Mouse (Mus musculus): ENCODE results near the gene Irf3. TPM values are rescaled to one million over a fixed set of nuclear protein-coding genes. Genes with fewer than 3 reads are reported as not detected.

Irf3 gene
- polyA plus RNA-seq, 2 experiments = 32.1 to 41.0 TPM

GRCm38 (mm10) chr7:44973415-44974130 lies 23.9 kb upstream of the Irf3 start:
- Histone ChIP-seq H3K27ac (no peak overlapping the region), H3K9ac (replicated peaks) (no peak overlapping the region; the same call in 1 of the 2 replicates), H3K27me3 (ENCODE audit: control insufficient read depth, insufficient read depth, low read length) (no peaks in the 10 kb centered on the region), H3K4me3 (ENCODE audit: insufficient read depth in 1 of 2, low read depth in 2 of 2, low read length in 2 of 2) (0 out of 4 replicates have a peak overlapping the region, but pooled peaks of 1 of the 2 experiments have one; percentile 5), H3K4me1 (replicated peaks; ENCODE audit: control insufficient read depth in 2 of 2, insufficient read depth in 2 of 2, low read length in 1 of 2) (peaks cover 13 to 23% of the 10 kb centered on the region in 2 experiments), H3K36me3 (replicated peaks; ENCODE audit: control insufficient read depth, insufficient read depth, low read depth) (peaks cover 17% of the 10 kb centered on the region), H3K4me2 (ENCODE audit: low read depth) (peak overlapping the region; percentile 67), H3K9me3 (ENCODE audit: control insufficient read depth, low read length) (no peaks in the 10 kb centered on the region)
- DNase-seq (ENCODE audit: low read depth in 3 of 3, low spot score in 3 of 3) (no peak), ATAC-seq (ENCODE audit: insufficient read depth) (no peak)
- TF ChIP-seq EP300 (IDR thresholded peaks at IDR 0.05; ENCODE audit: low read depth) = no peak
- no peak for TF ChIP-seq CTCF (IDR thresholded peaks at IDR 0.05; ENCODE audit: low read depth)
- WGBS (ENCODE audit: insufficient replicate concordance) = 52% methylated on average over 14 of the region's 14 CpGs

- Histone ChIP-seq H3K36me3 (replicated peaks; ENCODE audit: control insufficient read depth, insufficient read depth, low read depth) (peaks cover 25% of the 10 kb centered on the region), H3K27me3 (ENCODE audit: control insufficient read depth, insufficient read depth, low read length) (no peaks in the 10 kb centered on the region), H3K9me3 (ENCODE audit: control insufficient read depth, low read length) (no peaks in the 10 kb centered on the region), H3K4me2 (ENCODE audit: low read depth) (peak within 1 kb of the TSS; percentile 67), H3K4me3 (ENCODE audit: insufficient read depth in 1 of 2, low read depth in 2 of 2, low read length in 2 of 2) (peak within 1 kb of the TSS; percentile 29 to 50), H3K27ac (peak within 1 kb of the TSS; percentile 59), H3K9ac (replicated peaks) (peak within 1 kb of the TSS; percentile 16; the same call in 1 of the 2 replicates), H3K4me1 (replicated peaks; ENCODE audit: control insufficient read depth in 2 of 2, insufficient read depth in 2 of 2, low read length in 1 of 2) (peaks cover 13 to 23% of the 10 kb centered on the region in 2 experiments)
- ATAC-seq (ENCODE audit: insufficient read depth) (peak; percentile 65), DNase-seq (ENCODE audit: low read depth in 3 of 3, low spot score in 3 of 3) (peak; percentile 57 to 74 (median 65))
- TF ChIP-seq CTCF (IDR thresholded peaks at IDR 0.05; ENCODE audit: low read depth) = 0 out of 2 replicates have a peak, but pooled peaks have one; percentile 19
- peak; percentile 32; the same call in 1 of the 2 replicates for TF ChIP-seq EP300 (IDR thresholded peaks at IDR 0.05; ENCODE audit: low read depth)
- WGBS (ENCODE audit: insufficient replicate concordance) = 5% methylated on average over 22 of the region's 22 CpGs
These were observed 22.9 kb upstream of the Irf3 start, which contains the start of gene Cpt1c for GRCm38 (mm10) chr7:44974383-44975116. Gene Cpt1c (minus strand): TSS chr7:44974851.

GRCm38 (mm10) chr7:44975117-44975419 lies 22.4 kb upstream of the Irf3 start:
- ATAC-seq (ENCODE audit: insufficient read depth) = no peak
- H3K4me3 ChIP-seq (ENCODE audit: insufficient read depth in 1 of 2, low read depth in 2 of 2, low read length in 2 of 2) = no peak overlapping the region

GRCm38 (mm10) chr7:44978300-44978699 lies 19.1 kb upstream of the Irf3 start:
- H3K36me3 ChIP-seq (replicated peaks; ENCODE audit: control insufficient read depth, insufficient read depth, low read depth) = peaks cover 40% of the 10 kb centered on the region

More at GRCm38 (mm10) chr7:44975117-44975419, 22.4 kb upstream of the Irf3 start:
- Histone ChIP-seq H3K4me1 (replicated peaks; ENCODE audit: control insufficient read depth in 2 of 2, insufficient read depth in 2 of 2, low read length in 1 of 2) (peaks cover 13 to 20% of the 10 kb centered on the region in 2 experiments), H3K27ac (peak overlapping the region; percentile 20), H3K4me2 (ENCODE audit: low read depth) (peak overlapping the region; percentile 67), H3K27me3 (ENCODE audit: control insufficient read depth, insufficient read depth, low read length) (no peaks in the 10 kb centered on the region), H3K36me3 (replicated peaks; ENCODE audit: control insufficient read depth, insufficient read depth, low read depth) (peaks cover 27% of the 10 kb centered on the region), H3K9ac (replicated peaks) (no peak overlapping the region), H3K9me3 (ENCODE audit: control insufficient read depth, low read length) (no peaks in the 10 kb centered on the region)
- WGBS (ENCODE audit: insufficient replicate concordance) = 25% methylated on average over 6 of the region's 6 CpGs
- no peak for DNase-seq (ENCODE audit: low read depth in 3 of 3, low spot score in 3 of 3)
- TF ChIP-seq CTCF (IDR thresholded peaks at IDR 0.05; ENCODE audit: low read depth) (no peak), EP300 (IDR thresholded peaks at IDR 0.05; ENCODE audit: low read depth) (no peak)

GRCm38 (mm10) chr7:44981539-44981938 lies 15.9 kb upstream of the Irf3 start:
- ATAC-seq (ENCODE audit: insufficient read depth) = no peak
- WGBS (ENCODE audit: insufficient replicate concordance) = 81% methylated on average over 8 of the region's 8 CpGs
- no peak overlapping the region for H3K27ac ChIP-seq
- no peak overlapping the region for H3K4me3 ChIP-seq (ENCODE audit: insufficient read depth in 1 of 2, low read depth in 2 of 2, low read length in 2 of 2)
- H3K4me2 ChIP-seq (ENCODE audit: low read depth) = no peak overlapping the region
- no peaks in the 10 kb centered on the region for H3K27me3 ChIP-seq (ENCODE audit: control insufficient read depth, insufficient read depth, low read length)
- H3K9me3 ChIP-seq (ENCODE audit: control insufficient read depth, low read length) = no peaks in the 10 kb centered on the region
- peaks cover 40% of the 10 kb centered on the region for H3K36me3 ChIP-seq (replicated peaks; ENCODE audit: control insufficient read depth, insufficient read depth, low read depth)
- DNase-seq (ENCODE audit: low read depth in 3 of 3, low spot score in 3 of 3) = no peak
- H3K4me1 ChIP-seq (replicated peaks; ENCODE audit: control insufficient read depth in 2 of 2, insufficient read depth in 2 of 2, low read length in 1 of 2) = peaks cover 3 to 5% of the 10 kb centered on the region in 2 experiments; a peak in 2 of 4 replicates
- H3K9ac ChIP-seq (replicated peaks) = no peak overlapping the region
- no peak for TF ChIP-seq EP300 (IDR thresholded peaks at IDR 0.05; ENCODE audit: low read depth)
- no peak for TF ChIP-seq CTCF (IDR thresholded peaks at IDR 0.05; ENCODE audit: low read depth)

More at GRCm38 (mm10) chr7:44978300-44978699, 19.1 kb upstream of the Irf3 start:
- H3K4me3 ChIP-seq (ENCODE audit: insufficient read depth in 1 of 2, low read depth in 2 of 2, low read length in 2 of 2) = no peak overlapping the region
- DNase-seq (ENCODE audit: low read depth in 3 of 3, low spot score in 3 of 3) (no peak), ATAC-seq (ENCODE audit: insufficient read depth) (no peak)
- H3K27ac ChIP-seq = no peak overlapping the region
- H3K4me1 ChIP-seq (replicated peaks; ENCODE audit: control insufficient read depth in 2 of 2, insufficient read depth in 2 of 2, low read length in 1 of 2) = peaks cover 7 to 11% of the 10 kb centered on the region in 2 experiments; a peak in 3 of 4 replicates
- H3K9me3 ChIP-seq (ENCODE audit: control insufficient read depth, low read length) = no peaks in the 10 kb centered on the region
- 80% methylated on average over 3 of the region's 3 CpGs for WGBS (ENCODE audit: insufficient replicate concordance)
- no peaks in the 10 kb centered on the region for H3K27me3 ChIP-seq (ENCODE audit: control insufficient read depth, insufficient read depth, low read length)
- no peak overlapping the region for H3K4me2 ChIP-seq (ENCODE audit: low read depth)
- no peak overlapping the region for H3K9ac ChIP-seq (replicated peaks)
- TF ChIP-seq EP300 (IDR thresholded peaks at IDR 0.05; ENCODE audit: low read depth) (no peak), CTCF (IDR thresholded peaks at IDR 0.05; ENCODE audit: low read depth) (peak; percentile 24)

Measured in liver, embryonic 14.5 days (tissue).